Mouse (Mus musculus) hindbrain, embryonic 16.5 days (tissue): ENCODE results near the gene Nrf1. TPM values are rescaled to one million over a fixed set of nuclear protein-coding genes. Genes with fewer than 3 reads are reported as not detected.
A peak's percentile ranks its signal among the peaks of the same experiment; 100 is the strongest.

Source experiments
- ATAC-seq: fragments of 200-750 bp; cut with Nextera tagmentation; 2 replicates; pipeline ENCODE4 v1.8.0; 2017; ENCODE audit warnings: moderate TSS enrichment, moderate library complexity
- H3K27ac ChIP-seq: fragments of 300-500 bp; sonication (generic); 2 replicates; pipeline ENCODE4 v1.5.1; 2014; ENCODE audit warnings: low read depth, mild to moderate bottlenecking, control low read depth, low read length, moderate library complexity
- H3K27me3 ChIP-seq: fragments of 300-500 bp; sonication (generic); replicated peaks from 2 replicates; pipeline ENCODE4 v1.6.1; 2014; ENCODE audit warnings: low read length; ENCODE audit not compliant: control insufficient read depth, insufficient read depth
- H3K36me3 ChIP-seq: fragments of 300-500 bp; sonication (generic); 2 replicates; pipeline ENCODE4 v1.6.1; 2014; ENCODE audit warnings: mild to moderate bottlenecking, low read length, moderate library complexity, mixed read lengths; ENCODE audit not compliant: control insufficient read depth, insufficient read depth
- H3K4me1 ChIP-seq: fragments of 300-500 bp; sonication (generic); 2 replicates; pipeline ENCODE4 v1.6.1; 2014; ENCODE audit warnings: low read depth, low read length; ENCODE audit not compliant: control insufficient read depth, insufficient read depth
- H3K4me2 ChIP-seq: fragments of 300-500 bp; sonication (generic); 2 replicates; pipeline ENCODE4 v1.6.1; 2014; ENCODE audit warnings: mild to moderate bottlenecking, low read length, control low read depth, moderate library complexity
- H3K4me3 ChIP-seq: fragments of 300-500 bp; sonication (generic); 2 replicates; pipeline ENCODE4 v1.5.1; 2014; ENCODE audit warnings: mild to moderate bottlenecking, low read length, control low read depth, moderate library complexity
- H3K9ac ChIP-seq: fragments of 300-500 bp; sonication (generic); 2 replicates; pipeline ENCODE4 v1.6.1; 2014; ENCODE audit warnings: low read depth, mild to moderate bottlenecking, control low read depth, low read length, moderate library complexity
- H3K9me3 ChIP-seq: fragments of 300-500 bp; sonication (generic); 2 replicates; pipeline ENCODE4 v1.6.1; 2014; ENCODE audit warnings: mild to moderate bottlenecking, low read length, moderate library complexity; ENCODE audit not compliant: control insufficient read depth
- WGBS: fragments of 180-500 bp; shearing (Covaris S2); extraction: QIAGEN DNeasy Blood & Tissue Kit; methylation state at CpG from one replicate; pipeline ENCODE4 v1.1.7; 2014; 5-methylcytosine and 5-hydroxymethylcytosine counted together
- polyA plus RNA-seq: library from polyadenylated mRNA; unstranded; fragments of >200 nt; fragmentation: Nextera tagmentation; extraction: Ambion mirVana; gene quantifications from 2 replicates; pipeline ENCODE4 v1.2.1, GENCODE M21; 2015

Gene Nrf1
- polyA plus RNA-seq, 1 experiment from 2014 or later, result 28.4 TPM

DNA sequence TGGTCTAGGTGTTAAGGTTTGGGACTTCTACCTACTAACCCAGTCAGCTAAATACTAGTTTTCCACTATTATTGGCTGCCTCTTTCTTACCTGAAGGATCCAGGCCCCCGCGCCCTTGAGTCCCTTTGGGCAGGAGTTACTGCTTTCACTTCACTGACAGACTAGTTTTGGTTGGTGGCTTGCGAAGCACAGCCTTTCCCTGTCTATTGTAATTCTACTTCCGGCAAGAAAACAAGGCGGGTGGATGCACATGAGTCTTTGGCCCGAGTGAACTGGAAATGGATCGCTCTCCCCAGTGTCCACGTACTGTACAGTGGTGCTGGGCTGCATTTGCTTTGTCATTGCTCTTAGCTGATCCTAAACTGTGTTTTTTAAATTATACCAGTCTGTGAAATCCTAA lies 102.7 kb downstream of the Nrf1 start:
- ATAC-seq, result no peak
- H3K36me3 ChIP-seq, result no peaks in the 10 kb centered on the region
- no peaks in the 10 kb centered on the region for H3K9me3 ChIP-seq
- H3K27me3 ChIP-seq, result no peaks in the 10 kb centered on the region
- WGBS, result 89% methylated on average over 8 of the region's 8 CpGs
- no peak overlapping the region for H3K9ac ChIP-seq
- no peak overlapping the region for H3K4me3 ChIP-seq
- H3K27ac ChIP-seq, result no peak overlapping the region
- peaks cover 4% of the 10 kb centered on the region for H3K4me1 ChIP-seq
- H3K4me2 ChIP-seq, result no peak overlapping the region

DNA sequence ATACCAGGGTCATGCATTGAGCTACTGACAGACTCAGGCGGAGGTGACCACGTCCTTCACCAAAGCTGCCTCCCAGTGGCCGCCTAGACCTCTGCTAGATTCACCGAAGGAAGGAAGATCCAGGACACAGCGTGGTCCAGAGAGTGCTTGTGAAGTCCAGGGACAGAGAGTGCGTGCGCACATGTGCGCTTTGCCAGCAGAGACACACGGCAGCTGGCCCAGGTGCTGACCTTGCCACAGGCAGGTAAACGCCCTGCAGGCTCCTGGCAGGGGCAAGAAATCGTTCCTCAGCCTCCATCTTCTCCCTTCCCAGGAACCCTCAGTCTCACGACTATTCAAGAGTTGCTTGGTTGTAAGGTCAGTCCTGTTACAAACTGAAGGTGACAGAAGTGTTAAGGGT lies 104.4 kb downstream of the Nrf1 start:
- Histone ChIP-seq H3K27ac (no peak overlapping the region), H3K27me3 (no peaks in the 10 kb centered on the region), H3K4me3 (no peak overlapping the region), H3K9me3 (no peaks in the 10 kb centered on the region), H3K4me1 (peaks cover 4% of the 10 kb centered on the region), H3K36me3 (no peaks in the 10 kb centered on the region), H3K9ac (no peak overlapping the region), H3K4me2 (no peak overlapping the region)
- no peak for ATAC-seq
- 87% methylated on average over 12 of the region's 12 CpGs for WGBS

DNA sequence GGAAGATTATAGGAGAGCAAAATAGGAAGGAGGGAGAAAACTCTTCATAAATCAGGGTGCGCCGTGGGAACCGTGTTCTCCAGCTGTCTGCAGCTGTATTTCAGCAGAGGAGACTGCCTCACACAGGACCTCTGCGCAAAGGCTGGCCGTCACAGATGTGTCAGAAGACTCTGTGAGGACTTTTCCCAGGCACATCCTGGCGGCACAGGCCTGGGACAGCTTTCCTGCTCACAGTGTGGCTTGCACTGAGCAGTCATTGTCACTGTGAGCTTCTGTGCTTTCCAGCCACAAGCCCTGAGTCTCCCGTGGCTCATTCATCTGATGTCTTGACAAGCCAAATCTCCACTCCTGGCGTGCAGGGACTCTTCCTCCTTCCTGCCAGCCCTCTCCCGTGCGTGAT lies 104.9 kb downstream of the Nrf1 start:
- no peak overlapping the region for H3K4me2 ChIP-seq
- 39% methylated on average over 10 of the region's 10 CpGs for WGBS
- H3K9ac ChIP-seq, result no peak overlapping the region
- no peaks in the 10 kb centered on the region for H3K9me3 ChIP-seq
- ATAC-seq, result peak; percentile 82
- no peak overlapping the region; the same call in 1 of the 2 replicates for H3K27ac ChIP-seq
- no peaks in the 10 kb centered on the region for H3K36me3 ChIP-seq
- H3K4me1 ChIP-seq, result peaks cover 4% of the 10 kb centered on the region
- H3K27me3 ChIP-seq, result no peaks in the 10 kb centered on the region
- no peak overlapping the region for H3K4me3 ChIP-seq

DNA sequence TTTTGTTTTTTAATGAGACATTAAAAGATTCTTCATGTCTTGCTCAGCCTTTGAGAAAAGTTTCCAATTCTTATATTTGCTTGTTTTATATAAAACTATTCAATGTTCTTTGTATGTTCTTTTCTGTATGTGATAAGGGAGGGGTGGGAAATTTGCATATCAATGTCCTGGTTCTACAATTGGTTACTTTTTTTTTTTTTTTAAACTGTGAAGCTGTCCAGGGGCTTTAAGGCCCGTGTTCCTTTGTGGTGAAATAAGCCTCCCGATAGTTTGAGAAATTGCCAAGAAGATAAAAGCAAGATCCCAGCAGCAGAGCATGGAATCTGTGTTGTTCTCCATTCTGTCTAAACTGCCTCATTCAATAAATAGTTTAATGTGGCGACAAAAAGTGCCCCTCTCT lies 105.3 kb downstream of the Nrf1 start:
- H3K27ac ChIP-seq, result no peak overlapping the region
- no peak for ATAC-seq
- no peaks in the 10 kb centered on the region for H3K36me3 ChIP-seq
- WGBS, result 37% methylated on average over 3 of the region's 3 CpGs
- H3K4me3 ChIP-seq, result no peak overlapping the region
- H3K9ac ChIP-seq, result no peak overlapping the region
- H3K27me3 ChIP-seq, result no peaks in the 10 kb centered on the region
- H3K9me3 ChIP-seq, result no peaks in the 10 kb centered on the region
- H3K4me2 ChIP-seq, result no peak overlapping the region
- peaks cover 4% of the 10 kb centered on the region for H3K4me1 ChIP-seq

DNA sequence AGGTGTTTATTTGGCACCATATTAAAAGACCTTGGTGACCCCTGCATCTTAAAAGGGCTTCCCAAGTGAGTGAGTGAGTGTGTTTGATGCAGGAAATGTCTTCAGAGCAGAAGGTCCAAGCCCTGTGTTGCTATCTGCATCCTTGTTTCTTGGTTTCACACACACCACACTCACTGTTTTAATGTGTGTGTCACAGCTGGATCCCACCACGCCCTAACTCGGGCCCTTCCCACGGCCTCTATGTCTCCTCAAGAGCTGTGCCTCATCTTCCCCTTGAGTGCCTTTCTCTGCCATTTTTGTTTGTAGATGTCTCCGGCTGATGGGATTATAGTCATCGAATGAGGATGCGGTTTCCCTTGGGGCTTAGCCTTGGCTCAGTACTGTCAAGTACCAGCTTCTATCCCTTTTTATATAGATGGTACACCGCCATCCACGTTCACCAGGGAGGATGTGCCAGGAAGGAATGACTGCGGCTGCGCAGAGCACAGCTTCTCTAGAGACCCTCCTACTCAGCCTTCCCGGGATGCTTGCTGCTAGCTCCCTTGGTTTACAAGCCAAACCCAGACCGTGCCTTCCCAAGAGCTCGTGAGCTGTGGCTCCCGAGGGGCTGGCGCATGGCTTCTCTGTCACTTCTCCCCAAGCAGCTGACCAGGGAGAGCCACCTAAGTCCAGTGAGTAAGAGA lies 106.1 kb downstream of the Nrf1 start:
- H3K4me3 ChIP-seq, result no peak overlapping the region
- no peaks in the 10 kb centered on the region for H3K36me3 ChIP-seq
- 85% methylated on average over 15 of the region's 15 CpGs for WGBS
- H3K4me1 ChIP-seq, result peaks cover 4% of the 10 kb centered on the region
- no peak overlapping the region for H3K4me2 ChIP-seq
- H3K9me3 ChIP-seq, result no peaks in the 10 kb centered on the region
- no peak for ATAC-seq
- no peaks in the 10 kb centered on the region for H3K27me3 ChIP-seq
- H3K27ac ChIP-seq, result no peak overlapping the region
- no peak overlapping the region for H3K9ac ChIP-seq

DNA sequence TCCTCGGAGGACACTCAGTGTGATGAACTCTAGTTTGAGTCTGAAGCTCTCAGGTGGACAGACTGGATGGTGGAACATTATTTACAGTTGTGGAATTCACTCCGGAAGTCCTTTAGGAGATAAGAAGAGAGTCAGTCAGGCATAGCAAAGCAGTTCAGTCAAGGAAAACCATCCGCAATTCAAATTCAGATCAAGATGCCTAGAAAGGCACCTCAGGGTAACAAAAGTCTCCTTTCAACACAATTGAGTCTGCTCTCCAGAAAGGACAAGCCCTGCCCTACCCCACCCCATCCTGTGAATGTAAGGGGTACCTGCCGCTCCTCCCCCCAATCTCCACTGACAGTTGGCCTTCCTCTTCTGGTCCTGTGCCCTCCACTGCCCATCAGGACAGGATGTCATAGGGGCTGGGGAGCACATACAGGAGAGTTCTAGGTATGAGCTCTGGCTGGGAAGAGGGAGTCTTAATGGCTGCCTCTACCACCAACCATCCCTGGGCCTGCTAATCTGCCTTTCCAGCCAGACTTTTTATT lies 111.8 kb downstream of the Nrf1 start:
- no peaks in the 10 kb centered on the region for H3K36me3 ChIP-seq
- no peaks in the 10 kb centered on the region for H3K27me3 ChIP-seq
- H3K4me1 ChIP-seq, result no peaks in the 10 kb centered on the region
- H3K4me2 ChIP-seq, result no peak overlapping the region
- no peak overlapping the region for H3K27ac ChIP-seq
- H3K9ac ChIP-seq, result no peak overlapping the region
- no peaks in the 10 kb centered on the region for H3K9me3 ChIP-seq
- H3K4me3 ChIP-seq, result no peak overlapping the region
- 47% methylated on average over 4 of the region's 4 CpGs for WGBS
- no peak for ATAC-seq

DNA sequence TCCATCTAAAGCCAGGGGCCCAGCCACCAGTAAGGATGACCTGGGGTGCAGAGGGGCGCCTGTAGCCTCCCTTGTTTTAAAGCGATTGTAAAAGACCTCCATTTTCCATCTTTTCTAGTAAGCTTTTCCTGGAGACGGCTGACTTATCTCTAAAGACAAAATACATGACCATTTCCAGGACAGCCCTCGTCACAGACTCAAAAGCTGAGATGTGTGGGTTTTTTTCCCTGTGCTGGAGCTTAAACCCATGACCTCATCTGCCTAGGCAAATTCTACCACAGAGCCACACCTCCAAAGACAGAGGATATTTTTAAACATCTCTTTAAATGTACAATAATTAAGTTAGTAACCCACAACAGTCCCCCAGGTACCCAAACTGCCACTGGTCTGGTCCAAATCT lies 112.6 kb downstream of the Nrf1 start:
- no peak overlapping the region for H3K9ac ChIP-seq
- H3K9me3 ChIP-seq, result no peaks in the 10 kb centered on the region
- no peak for ATAC-seq
- WGBS, result 86% methylated on average over 4 of the region's 4 CpGs
- H3K4me2 ChIP-seq, result no peak overlapping the region
- no peak overlapping the region for H3K4me3 ChIP-seq
- H3K4me1 ChIP-seq, result no peaks in the 10 kb centered on the region
- H3K27ac ChIP-seq, result no peak overlapping the region
- H3K27me3 ChIP-seq, result no peaks in the 10 kb centered on the region
- no peaks in the 10 kb centered on the region for H3K36me3 ChIP-seq

DNA sequence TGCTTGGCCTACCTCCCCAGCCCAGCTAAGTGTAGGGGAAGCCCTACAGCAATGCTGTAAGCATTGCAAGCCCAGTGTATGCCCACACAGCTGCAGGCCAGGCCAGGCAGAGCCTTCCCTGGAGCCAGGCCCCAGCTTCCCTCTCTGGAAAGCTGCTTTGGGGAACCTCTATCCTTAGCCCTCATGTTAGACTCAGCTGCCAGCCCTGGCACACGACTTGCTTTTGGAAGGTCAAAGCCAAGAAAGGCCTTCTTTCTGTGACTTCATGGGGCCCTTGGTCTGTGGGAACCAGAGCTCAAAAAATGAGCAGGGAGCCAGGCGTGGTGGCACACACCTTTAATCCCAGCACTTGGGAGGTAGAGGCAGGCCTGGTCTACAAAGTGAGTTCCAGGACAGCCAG lies 113.8 kb downstream of the Nrf1 start:
- ATAC-seq, result no peak
- Histone ChIP-seq H3K27me3 (no peaks in the 10 kb centered on the region), H3K4me1 (no peaks in the 10 kb centered on the region), H3K4me2 (no peak overlapping the region), H3K27ac (no peak overlapping the region), H3K9ac (no peak overlapping the region), H3K36me3 (no peaks in the 10 kb centered on the region), H3K9me3 (no peaks in the 10 kb centered on the region), H3K4me3 (no peak overlapping the region)
- WGBS, result 82% methylated on average over 2 of the region's 2 CpGs

DNA sequence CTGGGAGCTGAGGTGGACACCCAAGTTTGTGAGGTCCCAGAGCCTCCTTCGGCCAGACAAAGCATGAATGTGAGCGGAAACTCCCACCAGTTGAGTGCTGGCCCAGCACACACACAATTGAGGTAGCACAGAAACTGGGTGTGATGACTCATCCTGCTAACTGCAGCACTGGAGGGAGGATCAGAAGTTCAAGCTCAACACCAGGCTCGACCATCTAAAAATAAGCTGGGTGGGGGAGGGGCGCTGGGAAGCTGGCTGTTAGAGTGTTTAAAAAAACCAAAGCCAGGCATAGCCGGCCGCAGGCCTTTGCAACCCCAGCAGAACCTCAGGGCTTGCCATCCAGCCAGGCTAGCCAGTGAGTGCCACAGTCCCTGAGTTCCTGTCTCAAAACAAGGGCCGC lies 114.3 kb downstream of the Nrf1 start:
- Histone ChIP-seq H3K27me3 (no peaks in the 10 kb centered on the region), H3K4me1 (peaks cover under 1% of the 10 kb centered on the region; the same call in 1 of the 2 replicates), H3K9me3 (no peaks in the 10 kb centered on the region), H3K4me2 (no peak overlapping the region), H3K27ac (no peak overlapping the region), H3K9ac (no peak overlapping the region), H3K36me3 (no peaks in the 10 kb centered on the region), H3K4me3 (no peak overlapping the region)
- ATAC-seq, result no peak
- whole genome bisulfite sequencing, result 60% methylated on average over 7 of the region's 7 CpGs
